Mouse (Mus musculus): ENCODE measurements around the gene Stra6.

DNA sequence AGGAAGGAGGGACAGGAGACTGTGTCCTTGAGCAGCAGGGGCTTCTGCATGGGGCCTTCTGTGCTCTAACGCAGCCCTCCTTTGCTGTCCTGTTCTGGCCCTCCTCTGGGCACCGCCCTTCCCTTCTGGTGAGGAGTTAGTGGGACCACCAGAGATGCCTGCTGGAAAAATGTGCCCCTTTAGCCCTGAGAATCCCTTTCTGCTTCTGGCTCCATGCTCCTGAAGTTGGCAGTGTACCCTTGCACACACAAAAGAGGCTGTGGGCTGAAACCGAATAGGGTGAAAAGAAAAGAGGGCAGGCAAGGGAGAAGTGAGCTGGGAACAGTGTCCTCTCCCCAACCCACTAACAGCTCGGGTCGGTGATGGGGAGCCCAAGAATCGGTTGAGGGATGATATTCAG is 14.4 kb upstream of the Stra6 start:
- TF ChIP-seq POLR2A (IDR thresholded peaks at IDR 0.05; ENCODE audit: extremely low read depth, insufficient read depth, low read length) (no peak), CTCF (IDR thresholded peaks at IDR 0.05; ENCODE audit: low read depth, low read length) (no peak)

Data from liver, adult 2 months (tissue).